Mouse (Mus musculus) ovary, postnatal 10 days (tissue): ENCODE results near the gene Rps26.
"Not testable (repeated sequence)": the region's sequence is repeated elsewhere in the genome, so short reads cannot be mapped to it uniquely, and the experiment has no call there.

Experiments used
- DNase-seq: peaks from one replicate; pipeline ENCODE4 v3.0.0; 2022; ENCODE audit warnings: low spot score

Rps26 gene

DNA sequence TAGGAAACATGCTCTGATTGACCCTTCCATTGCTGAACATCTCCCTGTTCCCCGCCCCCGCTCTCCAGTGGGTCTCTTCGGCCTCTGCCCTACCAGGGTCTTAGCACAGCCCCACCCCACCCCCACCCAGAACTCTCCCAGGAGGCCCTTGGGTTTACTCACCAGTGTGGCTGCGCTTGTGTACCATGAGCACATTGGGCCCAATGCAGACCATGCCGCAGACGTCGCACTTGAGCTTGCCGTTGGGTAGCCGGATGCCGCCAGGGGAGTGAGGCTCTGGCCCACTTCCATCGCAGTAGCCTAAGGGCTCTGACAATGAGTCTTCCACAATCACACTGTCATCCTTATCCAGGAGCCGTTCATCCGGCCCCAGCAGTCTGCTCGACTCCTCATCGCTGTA lies 14.3 kb upstream of the Rps26 start:
- DNase-seq = no peak

DNA sequence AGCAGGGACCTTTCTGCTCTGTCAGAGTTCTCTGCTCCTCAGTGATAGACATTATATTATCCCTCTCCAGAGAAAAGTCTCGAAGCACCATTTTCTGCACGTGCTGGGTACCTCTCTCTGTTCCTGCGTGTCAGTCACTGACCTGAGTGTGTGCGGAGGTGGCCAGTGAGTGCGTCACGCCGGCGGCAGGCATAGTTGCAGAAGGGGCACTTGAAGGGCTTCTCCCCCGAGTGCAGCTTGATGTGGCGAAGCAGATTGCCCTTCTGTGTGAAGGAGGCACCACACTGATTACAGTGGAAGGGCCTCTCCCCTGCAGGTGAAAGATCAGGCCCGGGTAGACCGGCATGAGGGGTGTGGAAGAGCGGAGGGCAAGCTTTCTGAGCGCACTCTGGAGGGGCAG lies 13.5 kb upstream of the Rps26 start:
- no peak for DNase-seq

DNA sequence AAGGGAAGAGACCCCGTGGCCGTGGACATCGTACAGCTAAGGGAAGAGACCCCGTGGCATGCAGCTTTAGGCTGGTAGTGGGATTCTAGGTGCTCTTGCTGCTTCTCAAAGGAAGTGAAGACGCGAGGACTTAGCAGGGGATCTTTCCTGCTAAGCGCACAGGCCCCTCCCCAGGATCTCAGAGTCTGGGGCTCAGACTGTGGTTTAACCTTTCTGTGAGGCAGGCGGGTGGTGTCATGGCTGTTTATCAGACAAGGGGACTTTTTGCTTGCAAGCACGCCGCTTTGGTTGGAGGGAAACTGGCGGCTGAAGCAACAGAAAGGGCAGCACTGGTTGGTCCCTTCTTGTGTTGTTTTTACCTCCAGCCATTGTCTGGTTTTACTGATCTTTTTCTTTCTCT lies 10.5 kb upstream of the Rps26 start:
- DNase-seq = no peak

DNA sequence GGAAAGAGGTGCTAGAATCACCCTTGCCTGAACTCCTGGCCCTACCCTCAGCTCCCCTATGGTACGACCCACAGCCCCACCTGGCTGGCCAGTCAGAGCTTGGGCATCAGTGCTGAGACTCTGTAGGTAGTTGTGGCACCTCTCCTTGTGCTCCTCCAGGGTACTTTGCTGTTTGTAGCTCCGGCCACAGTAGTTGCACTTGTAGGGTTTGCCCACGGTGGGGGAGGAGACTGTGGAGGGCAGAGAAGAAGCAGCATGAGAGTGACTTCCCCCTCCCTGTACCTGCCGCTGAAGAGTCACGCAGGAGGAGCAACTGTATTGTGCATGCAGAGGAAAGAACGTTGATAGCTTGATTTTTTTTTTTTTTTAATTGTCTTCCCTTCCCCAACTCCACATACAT lies 10.0 kb upstream of the Rps26 start:
- DNase-seq = no peak

DNA sequence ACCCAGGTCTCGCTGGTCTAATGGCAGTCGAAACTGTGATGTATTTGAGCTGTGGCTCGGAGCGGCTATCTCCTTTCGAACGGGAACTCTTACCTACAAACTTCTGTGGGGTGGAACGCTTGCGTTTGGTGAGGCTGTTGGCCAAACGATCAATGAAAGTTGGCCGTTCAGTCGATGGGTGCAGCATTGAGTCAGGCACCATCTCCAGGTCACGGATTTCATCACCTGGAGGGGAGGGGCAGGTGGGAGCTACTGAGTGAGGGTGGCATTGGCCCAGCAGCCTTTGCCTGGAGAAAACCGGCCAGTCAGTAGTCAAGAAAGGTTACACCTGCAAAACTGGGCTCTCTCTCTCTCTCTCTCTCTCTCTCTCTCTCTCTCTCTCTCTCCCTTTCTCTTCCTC lies 9.2 kb upstream of the Rps26 start:
- DNase-seq = no peak

DNA sequence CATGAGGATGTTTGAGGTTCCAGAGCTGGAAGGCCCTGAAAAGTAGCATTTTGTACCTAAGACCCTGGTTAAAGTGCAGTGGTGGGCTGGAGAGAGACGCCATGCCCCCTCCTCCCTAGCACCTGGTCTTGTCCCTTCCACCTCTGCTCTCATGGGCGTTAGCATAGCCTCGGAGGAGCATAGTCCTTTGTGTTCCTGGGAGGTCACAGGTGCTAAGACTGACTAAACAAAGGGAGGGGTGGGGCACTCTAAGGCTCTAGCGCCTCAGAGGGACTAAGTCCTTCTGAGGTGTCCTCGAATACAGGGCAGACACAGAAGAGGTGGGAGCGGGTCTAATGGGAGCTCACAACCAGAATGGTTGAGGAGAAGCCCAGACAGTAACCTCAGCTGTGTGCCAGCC lies 5.0 kb upstream of the Rps26 start:
- no peak for DNase-seq

DNA sequence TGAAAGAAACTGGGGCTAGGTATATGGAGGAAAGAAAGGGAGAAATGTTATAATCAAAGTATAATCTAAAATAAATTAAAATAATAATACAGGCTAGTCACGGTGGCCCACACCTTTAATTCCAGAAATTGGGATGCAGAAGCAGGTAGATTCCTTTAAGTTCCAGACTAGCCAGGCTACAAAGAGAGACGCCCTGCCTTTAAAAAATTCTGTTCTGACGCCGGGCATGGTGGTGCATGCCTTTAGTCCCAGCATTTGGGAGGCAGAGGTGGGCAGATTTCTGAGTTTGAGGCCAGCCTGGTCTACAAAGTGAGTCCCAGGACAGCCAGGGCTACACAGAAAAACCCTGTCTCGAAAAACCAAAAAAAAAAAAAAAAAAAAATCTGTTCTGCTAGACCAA lies 3.8 kb upstream of the Rps26 start:
- DNase-seq = not testable (repeated sequence)

DNA sequence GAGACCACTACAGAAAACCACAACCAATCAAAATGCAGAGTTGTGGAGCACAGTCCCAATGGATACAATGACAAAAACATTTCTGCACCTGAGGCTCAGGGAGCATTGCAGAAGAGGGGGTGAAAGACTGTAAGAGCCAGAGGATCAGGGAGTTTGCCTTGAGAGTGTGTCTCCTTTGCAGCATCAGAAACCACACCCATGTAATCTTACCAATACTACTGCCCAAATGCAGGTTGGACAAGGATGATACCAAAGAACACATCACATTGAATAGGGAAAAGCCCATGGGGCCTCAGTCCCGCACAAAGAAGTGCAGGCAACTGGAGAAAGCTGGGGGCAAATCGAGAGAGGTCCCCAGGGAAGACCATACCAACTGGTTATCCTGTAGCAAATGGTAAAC lies 3.2 kb upstream of the Rps26 start:
- no peak for DNase-seq

DNA sequence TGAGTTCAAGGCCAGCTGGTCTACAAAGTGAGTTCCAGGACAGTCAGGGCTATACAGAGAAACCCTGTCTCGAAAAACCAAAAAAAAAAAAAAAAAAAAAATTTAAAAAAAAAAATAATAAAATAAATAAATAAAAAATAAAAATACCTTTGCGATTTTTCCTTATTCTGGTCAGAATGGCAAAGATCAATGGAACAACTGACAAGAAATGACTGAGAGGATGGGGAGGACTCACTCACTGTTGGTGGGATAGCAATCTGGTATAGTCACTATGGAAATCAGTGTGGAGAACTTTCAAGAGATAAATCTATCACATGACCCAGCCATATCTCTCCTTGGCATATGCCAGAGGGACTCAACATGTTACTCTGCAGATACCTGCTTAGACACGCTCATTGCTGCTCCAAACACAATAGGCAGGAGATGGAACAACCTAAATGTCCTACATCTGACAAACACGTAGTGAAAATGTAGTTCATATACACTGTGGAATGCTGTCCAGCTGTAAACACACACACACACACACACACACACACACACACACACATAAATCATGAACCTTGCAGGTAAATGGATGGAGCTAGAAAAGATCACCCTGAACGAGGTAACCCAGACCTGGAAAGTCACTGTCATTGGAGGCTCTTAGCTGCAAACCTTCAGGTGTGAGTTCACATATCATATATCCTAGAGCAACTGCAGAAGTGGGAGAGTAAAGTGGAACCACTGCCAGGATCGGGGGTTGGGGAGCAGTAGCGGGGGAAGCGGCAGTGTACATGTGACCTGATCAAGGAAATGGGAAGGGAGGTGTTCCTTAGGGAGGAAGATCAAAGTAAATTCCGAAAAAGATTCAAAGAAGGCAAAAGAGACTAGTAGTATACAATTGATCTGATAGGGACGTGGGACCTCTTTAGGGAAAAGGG lies 1.1 kb upstream of the Rps26 start:
- DNase-seq = no peak

DNA sequence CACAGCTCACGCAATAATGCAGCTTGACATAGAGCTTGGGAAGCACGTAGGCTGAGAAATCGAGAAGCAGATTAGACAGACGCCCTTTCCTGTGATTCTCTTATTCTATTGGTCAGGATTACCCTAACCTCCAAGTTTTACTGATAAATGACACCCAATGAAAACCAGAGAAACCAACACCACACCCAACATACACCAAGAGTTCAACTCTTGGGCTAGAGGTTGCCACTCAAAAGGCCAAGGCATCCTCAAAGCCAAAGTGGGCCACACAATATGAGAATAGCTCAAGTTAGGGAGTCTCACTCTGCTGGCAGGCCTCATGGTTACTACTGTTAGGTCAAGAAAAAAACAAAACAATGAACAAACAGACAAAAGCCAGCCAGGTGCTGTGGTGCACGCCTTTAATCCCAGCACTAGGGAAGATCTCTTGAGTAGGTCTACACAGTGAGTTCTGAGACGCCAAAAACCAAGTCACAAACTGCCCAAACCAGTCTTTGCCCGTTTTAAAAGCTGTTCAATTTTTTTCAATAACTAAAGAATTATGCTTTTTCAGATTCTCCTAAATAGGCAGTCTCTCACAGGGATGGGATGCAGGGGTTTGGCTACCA lies 1.2 kb downstream of the Rps26 start:
- DNase-seq = no peak

DNA sequence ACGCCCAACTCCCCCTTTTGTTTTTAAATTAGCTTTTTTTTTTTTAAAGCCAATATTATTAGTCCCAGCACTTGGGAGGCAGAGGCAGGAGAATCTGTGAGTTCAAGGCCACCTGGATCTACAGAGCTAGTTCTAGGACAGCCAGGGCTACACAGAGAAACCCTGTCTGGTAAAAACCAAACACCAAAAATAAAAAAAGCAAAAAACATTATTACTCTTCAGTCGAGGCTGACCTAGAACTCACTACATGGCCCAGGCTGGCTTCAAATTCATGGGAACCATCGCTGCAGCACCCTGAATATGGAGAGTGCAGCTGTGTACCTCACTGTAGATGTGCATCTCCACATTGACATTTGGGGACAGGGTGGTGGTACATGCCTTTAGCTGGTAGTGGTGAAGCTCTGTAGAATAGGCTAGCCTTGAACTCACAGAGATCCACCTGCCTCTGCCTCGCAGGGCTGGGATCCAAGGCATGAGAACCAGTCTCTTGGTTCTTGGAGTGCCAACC lies 3.4 kb downstream of the Rps26 start:
- DNase-seq = not testable (repeated sequence)

DNA sequence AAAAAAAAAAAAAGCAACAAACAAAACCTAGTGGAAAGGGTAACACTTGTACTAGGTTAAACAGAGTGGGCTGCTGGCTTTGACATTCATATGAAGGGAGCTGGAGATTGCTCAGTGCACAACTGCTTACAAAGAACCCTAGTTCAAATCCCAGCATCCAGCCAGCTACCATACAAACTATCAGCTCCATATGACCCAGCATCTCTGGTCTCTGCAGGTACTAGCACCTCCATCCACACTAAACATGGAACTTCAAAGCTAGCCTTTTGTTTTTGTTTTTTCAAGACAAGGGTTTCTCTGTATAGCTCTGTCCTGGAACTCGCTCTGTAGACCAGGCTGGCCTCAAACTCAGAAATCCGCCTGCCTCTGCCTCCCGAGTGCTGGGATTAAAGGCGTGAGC lies 3.8 kb downstream of the Rps26 start:
- DNase-seq = no peak

DNA sequence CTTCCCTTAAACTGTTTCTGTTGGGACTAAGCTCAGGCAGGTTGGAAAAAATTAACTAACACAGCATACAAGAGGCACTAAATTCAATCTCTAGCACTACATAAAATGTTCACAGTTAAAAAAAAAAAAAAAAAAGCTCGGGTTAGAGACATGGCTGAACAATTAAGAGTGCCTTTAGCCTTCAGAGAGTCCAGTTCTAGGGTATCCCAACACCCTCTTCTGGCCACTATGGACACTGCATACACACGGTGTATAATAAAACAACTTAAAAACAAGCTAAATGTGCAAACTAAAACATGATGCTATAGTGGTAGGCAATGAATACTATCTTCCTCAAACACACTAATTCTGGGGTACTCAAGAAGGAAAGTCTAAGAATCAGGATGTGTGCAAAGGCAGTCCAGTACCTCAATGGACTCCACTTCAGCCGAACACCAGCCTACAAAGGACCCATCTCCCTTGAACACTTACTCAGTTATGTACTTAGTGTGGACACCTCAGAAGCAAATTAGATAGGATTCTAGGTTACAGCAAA lies 4.5 kb downstream of the Rps26 start:
- no peak for DNase-seq

DNA sequence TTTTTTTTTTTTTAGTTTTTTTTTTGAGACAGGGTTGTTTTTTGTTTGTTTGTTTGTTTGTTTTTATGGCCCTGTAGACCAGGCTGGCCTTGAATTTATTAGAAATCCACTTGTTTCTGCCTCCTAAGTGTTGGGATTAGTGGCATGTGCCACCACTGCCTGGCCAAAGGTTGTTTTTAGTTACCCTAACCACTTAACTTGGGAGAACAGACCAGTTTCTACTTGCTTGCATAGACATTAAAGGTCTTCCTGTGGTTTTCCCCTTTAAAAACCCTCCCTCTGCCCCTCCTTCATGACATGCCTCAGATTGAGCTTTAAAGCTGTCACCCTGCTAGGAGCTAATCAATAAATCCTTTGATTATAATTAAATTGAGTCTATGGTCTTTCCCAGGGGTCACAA lies 6.3 kb downstream of the Rps26 start:
- DNase-seq = no peak

DNA sequence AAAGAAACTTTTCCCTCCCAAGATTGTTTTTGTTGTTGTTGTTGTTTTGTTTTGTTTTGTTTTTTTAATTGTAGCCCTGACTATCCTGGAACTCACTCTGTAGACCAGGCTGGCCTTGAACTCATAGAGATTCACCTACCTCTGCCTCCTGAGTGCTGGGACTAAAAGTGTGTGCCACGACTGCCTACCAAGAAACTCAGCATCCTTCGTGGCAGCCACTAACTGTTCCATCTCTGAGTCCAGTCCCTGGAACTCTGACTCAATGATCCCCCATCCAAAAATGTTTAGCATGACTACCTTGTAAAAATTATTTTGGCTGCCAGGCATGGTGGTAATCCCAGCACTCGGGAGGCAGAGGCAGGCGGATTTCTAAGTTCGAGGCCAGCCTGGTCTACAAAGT lies 7.4 kb downstream of the Rps26 start:
- DNase-seq = not testable (repeated sequence)

DNA sequence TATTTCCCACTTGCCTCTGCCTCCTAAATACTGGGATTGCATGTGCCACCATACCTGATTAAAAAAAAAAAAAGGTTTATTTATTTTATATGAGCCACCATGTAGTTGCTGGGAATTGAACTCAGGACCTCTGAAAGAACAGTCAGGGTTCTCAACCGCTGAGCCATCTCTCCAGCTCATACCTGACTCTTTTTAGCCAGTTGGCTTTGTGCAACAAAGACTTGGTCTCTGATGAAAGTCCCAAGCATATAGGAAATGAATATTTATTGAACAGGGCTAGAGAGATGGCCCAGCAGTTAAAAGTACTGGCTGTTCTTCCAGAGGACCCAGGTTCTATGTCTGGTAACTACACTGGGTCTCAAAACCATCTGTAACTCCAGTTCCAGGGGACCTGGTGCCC lies 8.0 kb downstream of the Rps26 start:
- no peak for DNase-seq

DNA sequence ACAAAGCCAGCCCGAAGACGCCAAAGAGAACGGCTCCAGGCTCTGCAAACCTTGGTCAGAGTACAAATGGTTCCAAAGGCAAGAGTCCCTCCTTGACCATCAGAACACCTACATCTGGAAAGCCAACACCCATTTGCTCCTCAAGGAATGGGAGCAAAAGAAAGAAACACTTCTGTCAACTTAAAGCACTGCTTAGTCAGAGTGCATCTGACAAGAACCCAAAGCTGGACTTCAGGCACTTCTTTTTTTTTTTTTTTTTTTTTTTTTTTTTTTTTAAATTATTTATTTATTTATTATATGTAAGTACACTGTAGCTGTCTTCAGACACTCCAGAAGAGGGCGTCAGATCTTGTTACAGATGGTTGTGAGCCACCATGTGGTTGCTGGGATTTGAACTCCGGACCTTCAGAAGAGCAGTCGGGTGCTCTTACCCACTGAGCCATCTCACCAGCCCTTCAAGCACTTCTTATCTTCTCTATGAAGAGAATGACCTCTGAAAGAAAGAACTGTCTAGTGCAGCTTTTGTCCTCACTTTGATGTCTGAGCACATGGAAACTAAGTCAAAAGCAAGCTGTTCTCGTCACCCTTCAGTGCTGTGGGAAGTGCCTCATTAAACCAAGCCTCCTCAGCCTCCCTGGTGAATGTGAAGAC lies 10.6 kb downstream of the Rps26 start:
- not testable (repeated sequence) for DNase-seq

DNA sequence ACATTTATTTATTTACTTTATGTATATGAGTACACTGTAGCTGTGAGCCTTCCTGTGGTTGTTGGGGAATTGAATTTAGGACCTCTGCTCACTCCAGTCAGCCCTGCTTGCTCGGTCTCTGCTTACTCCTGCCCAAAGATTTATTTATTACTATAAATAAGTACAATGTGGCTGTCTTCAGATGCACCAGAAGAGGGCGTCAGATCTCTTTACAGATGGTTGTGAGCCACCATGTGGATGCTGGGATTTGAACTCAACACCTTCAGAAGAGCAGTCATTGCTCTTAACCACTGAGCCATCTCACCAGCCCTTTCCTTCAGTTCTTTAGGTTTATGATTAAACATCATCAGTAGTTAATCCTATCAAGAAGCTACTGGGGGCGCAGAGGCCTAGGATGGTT lies 11.6 kb downstream of the Rps26 start:
- no peak for DNase-seq

DNA sequence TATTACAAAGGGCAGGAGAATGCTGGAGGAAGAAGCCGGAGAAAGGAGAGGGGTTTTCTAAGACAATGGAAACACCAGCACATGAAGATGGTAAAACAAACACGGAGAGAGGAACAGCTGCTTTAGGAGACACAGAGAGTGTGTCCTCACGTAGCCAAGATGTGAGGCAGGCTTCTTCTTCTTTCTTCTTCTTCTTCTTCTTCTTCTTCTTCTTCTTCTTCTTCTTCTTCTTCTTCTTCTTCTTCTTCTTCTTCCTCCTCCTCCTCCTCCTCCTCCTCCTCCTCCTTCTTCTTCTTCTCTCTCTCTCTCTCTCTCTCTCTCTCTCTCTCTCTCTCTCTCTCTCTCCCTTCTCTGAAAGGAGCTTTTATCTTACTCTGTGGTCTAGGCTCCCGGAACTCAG lies 12.7 kb downstream of the Rps26 start:
- DNase-seq = not testable (repeated sequence)

DNA sequence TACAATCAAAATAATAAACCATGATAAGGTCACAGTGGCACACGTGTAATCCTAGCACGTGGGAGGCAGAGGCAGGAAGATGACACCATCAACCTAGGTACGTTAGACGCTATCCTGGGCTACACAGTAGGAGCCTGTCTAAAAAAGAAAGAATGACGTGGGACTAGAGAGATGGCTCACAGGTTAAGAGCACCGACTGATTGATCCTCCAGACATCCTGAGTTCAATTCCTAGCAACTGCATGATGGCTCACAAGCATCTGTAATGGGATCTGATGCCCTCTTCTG lies 13.4 kb downstream of the Rps26 start:
- no peak for DNase-seq

DNA sequence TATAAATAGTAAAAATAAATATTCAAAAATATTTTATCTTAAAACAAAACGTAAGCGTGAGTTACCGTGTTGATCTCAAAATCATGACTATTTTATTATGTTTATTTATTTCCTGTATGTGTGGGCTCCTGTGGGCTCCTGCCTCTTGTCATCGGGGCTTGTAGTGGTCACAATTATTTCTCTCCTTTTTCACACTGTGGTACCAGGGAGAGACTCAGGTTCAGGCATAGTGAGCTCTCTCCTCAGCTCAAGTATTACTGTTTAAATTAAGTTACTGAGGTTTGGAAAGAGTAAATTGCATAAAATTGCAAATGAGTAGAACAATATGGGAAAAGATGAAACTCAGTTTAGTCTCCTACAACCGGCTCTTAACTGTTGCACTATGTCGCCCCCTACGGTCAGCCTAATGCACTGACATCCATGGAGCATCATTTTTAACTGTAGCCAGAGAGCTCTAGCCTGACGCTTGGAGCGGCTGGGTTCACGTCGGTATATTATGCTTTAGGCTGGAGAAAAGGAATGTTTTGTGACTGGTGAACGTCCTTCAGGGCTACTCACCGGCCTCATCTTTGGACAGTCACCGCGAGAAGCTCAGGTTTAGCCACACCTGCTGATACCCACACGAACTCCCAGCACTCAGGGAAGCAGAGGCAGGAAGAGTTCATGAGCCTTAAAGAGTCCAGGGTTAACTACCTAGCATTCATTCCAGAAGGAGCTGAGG lies 14.0 kb downstream of the Rps26 start:
- peak; percentile 31 for DNase-seq

DNA sequence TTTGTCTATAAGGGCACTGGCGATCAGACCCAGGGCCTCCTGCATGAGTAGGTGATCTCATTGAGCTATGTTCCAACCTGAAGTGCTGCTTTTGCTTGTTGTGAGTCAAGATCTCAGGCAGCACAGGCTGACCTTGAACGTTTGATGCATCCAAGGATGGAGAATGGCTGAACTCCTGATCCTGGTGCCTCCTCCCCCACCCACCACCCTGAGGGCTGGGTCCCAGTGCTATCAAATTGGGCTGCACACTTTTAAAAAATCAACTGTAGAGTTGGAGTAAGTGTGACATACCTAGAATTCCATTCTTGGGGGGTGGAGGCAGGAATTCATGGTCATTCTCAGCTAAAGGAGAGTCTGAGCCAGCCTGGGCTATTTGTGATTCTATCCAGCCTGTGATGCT lies 20.1 kb downstream of the Rps26 start:
- DNase-seq = no peak
